9 mouse cellular contexts compared by ENCODE assay signal in genomic region chr5:111416048-111416447, GRCm38 (mm10). TPM values are rescaled to one million over a fixed set of nuclear protein-coding genes. Genes with fewer than 3 reads are reported as not detected.
DNase-seq lines count a peak whose midpoint lies in the region; ATAC-seq and TF ChIP-seq lines count a peak whose summit lies in the region.
"Had no signal": no experiment of that assay in that cellular context is flagged by ENCODE, and none has a peak within 500 bp of the region (broad histone marks: within the 10 kb centered on the region; RNA-seq: fewer than 3 reads in every experiment).

No protein-coding gene starts in this region.

- under 1% methylated on average over 13 of the region's 13 CpGs for WGBS in forebrain, embryonic 10.5 days
- WGBS in limb, embryonic 13.5 days: under 1% methylated on average over 13 of the region's 13 CpGs
- WGBS in stomach, postnatal 0 days: 4% methylated on average over 13 of the region's 13 CpGs

- no peak overlapping the region for H3K27ac ChIP-seq in left cerebral cortex, adult 2 months
- H3K27ac ChIP-seq in forebrain, embryonic 10.5 days: peak overlapping the region; percentile 99
- no peak overlapping the region for H3K27ac ChIP-seq in limb, embryonic 13.5 days
- H3K27ac ChIP-seq in stomach, postnatal 0 days (replicated peaks): no peak overlapping the region

- DNase-seq in left cerebral cortex, adult 2 months (ENCODE audit: extremely low spot score in 1 of 2, low spot score in 2 of 2): no peak
- no peak for DNase-seq in left cerebral cortex, postnatal 36 days (ENCODE audit: low spot score in 2 of 2)
- DNase-seq in forebrain, embryonic 10.5 days (ENCODE audit: extremely low spot score, low spot score): no peak
- peak; percentile 28 for DNase-seq in stomach, postnatal 0 days (ENCODE audit: low spot score)
- no peak for DNase-seq in layer of hippocampus, adult 9-11 months
- no peak for DNase-seq in yolk sac, embryonic 10.5 days (ENCODE audit: low spot score)
- DNase-seq in adrenal gland, postnatal 10 days: no peak
- DNase-seq: kidney, adult 18-20 months had no signal

- peak overlapping the region; percentile 96 for H3K9ac ChIP-seq in limb, embryonic 13.5 days
- no peak overlapping the region for H3K9ac ChIP-seq in stomach, postnatal 0 days (ENCODE audit: low read length)

- H3K4me3 ChIP-seq in left cerebral cortex, adult 2 months: peak overlapping the region; percentile 89
- H3K4me3 ChIP-seq in forebrain, embryonic 10.5 days: peak overlapping the region; percentile 97
- peak overlapping the region; percentile 89 for H3K4me3 ChIP-seq in limb, embryonic 13.5 days
- peak overlapping the region; percentile 80 for H3K4me3 ChIP-seq in stomach, postnatal 0 days (ENCODE audit: low read depth, low read length)

- H3K9me3 ChIP-seq in forebrain, embryonic 10.5 days: no peaks in the 10 kb centered on the region
- no peaks in the 10 kb centered on the region for H3K9me3 ChIP-seq in limb, embryonic 13.5 days
- no peaks in the 10 kb centered on the region for H3K9me3 ChIP-seq in stomach, postnatal 0 days (ENCODE audit: control insufficient read depth, low read length)

- no peak for TF ChIP-seq EP300 in stomach, postnatal 0 days (optimal IDR thresholded peaks at IDR 0.05)

- H3K27me3 ChIP-seq in forebrain, embryonic 10.5 days (ENCODE audit: poor library complexity, severe bottlenecking): peaks cover 58% of the 10 kb centered on the region
- H3K27me3 ChIP-seq in limb, embryonic 13.5 days: peaks cover 55% of the 10 kb centered on the region
- peaks cover 7% of the 10 kb centered on the region; the same call in 1 of the 2 replicates for H3K27me3 ChIP-seq in stomach, postnatal 0 days (ENCODE audit: control insufficient read depth, insufficient read depth, low read length)

- TF ChIP-seq CTCF in left cerebral cortex, adult 2 months (IDR thresholded peaks at IDR 0.05): peak; percentile 2; the same call in 1 of the 2 replicates
- peak; percentile 30; the same call in 1 of the 2 replicates for TF ChIP-seq CTCF in stomach, postnatal 0 days (IDR thresholded peaks at IDR 0.05; ENCODE audit: low read depth)

- peaks cover 28% of the 10 kb centered on the region for H3K36me3 ChIP-seq in forebrain, embryonic 10.5 days (replicated peaks)
- H3K36me3 ChIP-seq in limb, embryonic 13.5 days: peaks cover 20% of the 10 kb centered on the region
- H3K36me3 ChIP-seq in stomach, postnatal 0 days (ENCODE audit: control insufficient read depth, insufficient read depth, low read length): no peaks in the 10 kb centered on the region

- no peak for ATAC-seq in limb, embryonic 13.5 days (ENCODE audit: low FRiP score, low read depth)
- ATAC-seq in stomach, postnatal 0 days (ENCODE audit: low FRiP score, low TSS enrichment): no peak

- peaks cover 75% of the 10 kb centered on the region for H3K4me1 ChIP-seq in forebrain, embryonic 10.5 days
- H3K4me1 ChIP-seq in limb, embryonic 13.5 days: peaks cover 52% of the 10 kb centered on the region
- peaks cover 11% of the 10 kb centered on the region for H3K4me1 ChIP-seq in stomach, postnatal 0 days (replicated peaks; ENCODE audit: control insufficient read depth, insufficient read depth)

- intact Hi-C loops in left cerebral cortex, adult 2 months (cut with DNase I): loop anchor here (1.0 to 10.0 kb wide), 4 partner anchors 57 to 769 kb away; no protein-coding TSS in a partner anchor
- intact Hi-C loops in left cerebral cortex, postnatal 36 days (cut with DNase I): loop anchor here (5.0 to 10.0 kb wide), 2 partner anchors 346 to 659 kb away; no protein-coding TSS in a partner anchor

- H3K4me2 ChIP-seq in limb, embryonic 13.5 days (replicated peaks): peak overlapping the region; percentile 91
- peak overlapping the region; percentile 94 for H3K4me2 ChIP-seq in stomach, postnatal 0 days (replicated peaks; ENCODE audit: low read depth)

RNA-seq across cellular contexts. Expression of gene Mn1, which starts 1.1 kb away (rescaled TPM):
- 10 to 100 TPM; 61.9 to 76.6 TPM for total RNA-seq in left cerebral cortex, adult 2 months (2021)
- 10 to 100 TPM; 57.4 to 69.7 TPM for total RNA-seq in left cerebral cortex, postnatal 36 days (2021)
- 36.5 and 40.0 TPM in 2 replicates for polyA plus RNA-seq in forebrain, embryonic 10.5 days (2016; fragmentation: Nextera tagmentation; extraction: Ambion mirVana)
- polyA plus RNA-seq in limb, embryonic 13.5 days (2015; fragmentation: Nextera tagmentation; extraction: Ambion mirVana): 22.8 and 22.9 TPM in 2 replicates
- polyA plus RNA-seq in stomach, postnatal 0 days (2015; fragmentation: Nextera tagmentation; extraction: Ambion mirVana): 4.9 and 5.6 TPM in 2 replicates
- 1 to 10 TPM; 6.4 to 8.5 TPM for total RNA-seq in adrenal gland, postnatal 10 days (2021)

Comparison
In these comparisons a context has a peak if more than half of its experiments do, and no peak if none do; other contexts are left out.
1. RNA of gene Mn1, which starts 1.1 kb away (total RNA-seq): 61.9 to 76.6 TPM in left cerebral cortex, adult 2 months and 57.4 to 69.7 TPM in left cerebral cortex, postnatal 36 days; 6.4 to 8.5 TPM in adrenal gland, postnatal 10 days; every median in the first group is over 4 times any median in the second.
2. Peak in every context shown above with its lines, with median percentiles within 50 percentile points of each other: H3K4me3 ChIP-seq.